Mouse (Mus musculus) heart, embryonic 11.5 days (tissue): ENCODE results near the gene Best3. TPM values are rescaled to one million over a fixed set of nuclear protein-coding genes. Genes with fewer than 3 reads are reported as not detected.
A peak's percentile ranks its signal among the peaks of the same experiment; 100 is the strongest.

Experiments used
- ATAC-seq: fragments of 200-750 bp; cut with Nextera tagmentation; replicated peaks from 2 replicates; pipeline ENCODE4 v1.8.0; 2017; ENCODE audit warnings: moderate library complexity; ENCODE audit not compliant: insufficient number of reproducible peaks, low FRiP score, low TSS enrichment
- H3K27ac ChIP-seq: fragments of 300-500 bp; sonication (generic); 2 replicates; pipeline ENCODE4 v1.5.1; 2014; ENCODE audit warnings: mild to moderate bottlenecking, low read depth, low read length
- H3K27me3 ChIP-seq: fragments of 300-500 bp; sonication (generic); 2 replicates; pipeline ENCODE4 v1.6.1; 2014; ENCODE audit warnings: mild to moderate bottlenecking, low read length, mixed read lengths; ENCODE audit not compliant: control insufficient read depth, insufficient read depth
- H3K36me3 ChIP-seq: fragments of 300-500 bp; sonication (generic); 2 replicates; pipeline ENCODE4 v1.6.1; 2014; ENCODE audit warnings: mild to moderate bottlenecking, low read length, moderate library complexity, mixed read lengths; ENCODE audit not compliant: control insufficient read depth, insufficient read depth
- H3K4me1 ChIP-seq: fragments of 300-500 bp; sonication (generic); 2 replicates; pipeline ENCODE4 v1.6.1; 2014; ENCODE audit warnings: low read length; ENCODE audit not compliant: control insufficient read depth, insufficient read depth
- H3K4me2 ChIP-seq: fragments of 300-500 bp; sonication (generic); 2 replicates; pipeline ENCODE4 v1.6.1; 2014; ENCODE audit warnings: mild to moderate bottlenecking, moderate library complexity
- H3K4me3 ChIP-seq: fragments of 300-500 bp; sonication (generic); 2 replicates; pipeline ENCODE4 v1.5.1; 2014; ENCODE audit warnings: low read depth, low read length
- H3K9ac ChIP-seq: fragments of 300-500 bp; sonication (generic); 2 replicates; pipeline ENCODE4 v1.6.1; 2014; ENCODE audit warnings: mild to moderate bottlenecking, low read depth, low read length, moderate library complexity
- H3K9me3 ChIP-seq: fragments of 300-500 bp; sonication (generic); replicated peaks from 2 replicates; pipeline ENCODE4 v1.6.1; 2016; ENCODE audit warnings: low read length; ENCODE audit not compliant: control insufficient read depth
- WGBS: fragments of 180-500 bp; shearing (Covaris S2); extraction: QIAGEN DNeasy Blood & Tissue Kit; methylation state at CpG from one replicate; pipeline ENCODE4 v1.1.7; 2014; ENCODE audit not compliant: insufficient replicate concordance; 5-methylcytosine and 5-hydroxymethylcytosine counted together
- polyA plus RNA-seq: library from polyadenylated mRNA; unstranded; fragments of >200 nt; fragmentation: Nextera tagmentation; extraction: Ambion mirVana; gene quantifications from 2 replicates; pipeline ENCODE4 v1.2.1, GENCODE M21; 2014

Best3 gene
- 0.14 and 0.18 TPM in 2 replicates for polyA plus RNA-seq

DNA sequence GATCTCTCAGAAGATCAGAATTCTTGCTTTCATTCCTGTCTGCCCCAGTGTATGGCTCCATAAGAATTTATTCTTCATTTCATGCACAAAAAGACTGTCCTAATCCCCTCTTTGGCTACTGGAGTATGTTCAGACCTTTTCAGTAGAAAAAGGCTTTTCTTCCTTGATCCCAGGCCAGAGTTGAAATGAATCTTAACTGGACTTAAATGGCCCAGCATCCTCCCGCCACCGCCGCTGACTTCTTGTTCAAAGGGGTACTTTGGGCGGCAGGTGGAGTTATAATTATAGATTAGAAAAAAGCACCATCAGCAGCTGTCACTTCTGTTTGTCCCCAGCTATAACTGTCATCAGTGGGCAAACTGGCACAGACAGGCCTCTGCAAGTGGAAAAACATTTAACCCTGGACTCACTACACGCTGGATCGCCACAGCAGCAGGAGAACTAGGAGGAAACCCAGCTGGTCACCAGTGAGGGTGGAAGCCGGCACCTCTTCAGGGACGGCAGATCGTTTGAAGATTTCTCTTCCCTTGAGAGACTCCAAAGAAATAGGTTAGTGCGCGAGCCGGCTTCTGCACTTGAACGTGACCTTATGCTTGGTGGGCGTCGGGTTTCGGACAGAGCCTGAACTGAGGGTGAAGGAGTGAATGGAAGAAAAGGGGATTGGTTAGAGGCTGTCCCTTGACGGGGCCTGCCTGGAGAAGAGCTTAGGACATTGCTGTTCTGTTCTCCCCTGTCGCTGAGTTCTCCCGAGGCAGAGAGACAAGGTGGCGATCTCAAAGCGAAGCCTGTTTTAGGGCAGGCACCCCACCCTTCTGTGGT, at the start of gene Best3:
Best3 (plus strand) TSS at position 51 of the 819 bp plus-strand sequence.
- H3K4me3 ChIP-seq: no peak within 1 kb of the TSS
- 49% methylated on average over 21 of the region's 21 CpGs for WGBS

GRCm38 (mm10) chr10:116943025-116943424, 43.1 kb upstream of the Best3 start:
- no peak for ATAC-seq

More for the DNA sequence above, at the start of gene Best3:
- H3K27ac ChIP-seq: no peak within 1 kb of the TSS
- H3K9me3 ChIP-seq: no peaks in the 10 kb centered on the region
- peaks cover 2% of the 10 kb centered on the region; the same call in 1 of the 2 replicates for H3K4me1 ChIP-seq
- H3K4me2 ChIP-seq: peak within 1 kb of the TSS; percentile 35
- ATAC-seq: no peak
- no peaks in the 10 kb centered on the region for H3K36me3 ChIP-seq
- H3K9ac ChIP-seq: peak within 1 kb of the TSS; percentile 8; the same call in 1 of the 2 replicates
- H3K27me3 ChIP-seq: no peaks in the 10 kb centered on the region

DNA sequence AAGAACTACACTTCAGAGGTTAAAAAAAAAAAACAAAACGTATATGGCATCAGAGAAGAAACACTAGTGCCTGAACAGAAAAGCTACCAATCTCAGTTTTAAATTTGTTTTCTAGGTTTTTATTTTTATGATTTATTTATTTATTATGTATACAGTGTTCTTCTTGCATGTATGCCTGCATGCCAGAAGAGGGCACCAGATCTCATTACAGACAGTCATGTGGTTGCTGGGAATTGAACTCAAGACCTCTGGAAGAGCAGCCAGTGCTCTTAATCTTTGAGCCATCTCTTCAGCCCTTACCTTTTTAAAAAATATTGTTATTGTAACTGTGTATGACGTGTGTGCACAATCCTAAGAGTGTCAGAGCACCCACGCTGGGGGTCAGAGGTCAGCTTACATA, 42.0 kb upstream of the Best3 start:
- Histone ChIP-seq H3K27ac (no peak overlapping the region), H3K4me1 (peaks cover 22% of the 10 kb centered on the region), H3K36me3 (peaks cover 9% of the 10 kb centered on the region; the same call in 1 of the 2 replicates), H3K9ac (no peak overlapping the region), H3K9me3 (0 out of 2 replicates have a peak, but pooled peaks cover 5% of the 10 kb centered on the region), H3K27me3 (no peaks in the 10 kb centered on the region), H3K4me3 (no peak overlapping the region), H3K4me2 (no peak overlapping the region)
- 85% methylated on average over 3 of the region's 3 CpGs for WGBS
- no peak for ATAC-seq

More at GRCm38 (mm10) chr10:116943025-116943424, 43.1 kb upstream of the Best3 start:
- peaks cover 18% of the 10 kb centered on the region for H3K4me1 ChIP-seq
- WGBS: 90% methylated on average over 6 of the region's 6 CpGs
- no peak overlapping the region for H3K9ac ChIP-seq
- H3K27me3 ChIP-seq: no peaks in the 10 kb centered on the region
- H3K36me3 ChIP-seq: peaks cover 13% of the 10 kb centered on the region
- no peak overlapping the region for H3K4me3 ChIP-seq
- no peak overlapping the region for H3K4me2 ChIP-seq
- H3K27ac ChIP-seq: no peak overlapping the region
- H3K9me3 ChIP-seq: 0 out of 2 replicates have a peak, but pooled peaks cover 5% of the 10 kb centered on the region

DNA sequence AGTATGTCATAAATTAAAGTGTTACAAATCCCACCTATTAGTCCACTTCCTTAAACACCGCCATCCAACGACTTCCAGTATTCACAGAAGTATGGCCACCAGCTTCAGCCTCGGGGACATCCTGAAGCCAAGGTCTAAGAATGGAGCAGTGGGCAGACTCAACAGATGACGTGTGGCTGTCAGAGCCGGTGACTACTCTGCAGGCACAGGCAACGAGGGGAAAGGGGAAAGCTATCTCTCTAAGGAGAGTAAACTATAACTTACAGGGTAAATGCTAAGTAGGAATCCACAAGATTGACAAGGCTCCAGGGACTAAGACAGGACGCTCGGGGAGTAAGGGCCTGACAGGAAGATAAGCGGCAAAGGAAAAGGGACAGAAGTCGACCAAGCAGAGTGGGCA, 41.2 kb upstream of the Best3 start:
- peak overlapping the region; percentile 46 for H3K4me2 ChIP-seq
- no peak overlapping the region for H3K4me3 ChIP-seq
- peak overlapping the region; percentile 86 for H3K27ac ChIP-seq
- 40% methylated on average over 10 of the region's 10 CpGs for whole genome bisulfite sequencing
- ATAC-seq: no peak
- H3K9me3 ChIP-seq: 0 out of 2 replicates have a peak, but pooled peaks cover 5% of the 10 kb centered on the region
- peaks cover 22% of the 10 kb centered on the region for H3K4me1 ChIP-seq
- peak overlapping the region; percentile 52 for H3K9ac ChIP-seq
- H3K27me3 ChIP-seq: no peaks in the 10 kb centered on the region
- H3K36me3 ChIP-seq: peaks cover 8% of the 10 kb centered on the region; the same call in 1 of the 2 replicates

GRCm38 (mm10) chr10:116948414-116948813, 37.7 kb upstream of the Best3 start:
- H3K4me3 ChIP-seq: peak overlapping the region; percentile 83
- H3K9ac ChIP-seq: no peak overlapping the region
- no peaks in the 10 kb centered on the region for H3K36me3 ChIP-seq
- H3K4me2 ChIP-seq: peak overlapping the region; percentile 72
- peaks cover 24% of the 10 kb centered on the region for H3K4me1 ChIP-seq
- H3K27me3 ChIP-seq: no peaks in the 10 kb centered on the region
- no peak for ATAC-seq
- no peaks in the 10 kb centered on the region for H3K9me3 ChIP-seq
- 78% methylated on average over 9 of the region's 9 CpGs for WGBS
- H3K27ac ChIP-seq: no peak overlapping the region

GRCm38 (mm10) chr10:116949111-116950008, 36.8 kb upstream of the Best3 start:
- Histone ChIP-seq H3K4me1 (peaks cover 24% of the 10 kb centered on the region), H3K9me3 (no peaks in the 10 kb centered on the region), H3K4me2 (peak overlapping the region; percentile 72), H3K27ac (peak overlapping the region; percentile 89), H3K27me3 (no peaks in the 10 kb centered on the region), H3K4me3 (peak overlapping the region; percentile 83), H3K36me3 (no peaks in the 10 kb centered on the region), H3K9ac (peak overlapping the region; percentile 78)
- 5% methylated on average over 39 of the region's 44 CpGs for WGBS
- no peak; the same call in 1 of the 2 replicates for ATAC-seq

GRCm38 (mm10) chr10:116950009-116950769, 35.9 kb upstream of the Best3 start, which contains the start of gene Rab3ip:
Rab3ip (minus strand) TSS chr10:116950769.
- H3K27me3 ChIP-seq: no peaks in the 10 kb centered on the region
- peaks cover 20% of the 10 kb centered on the region for H3K4me1 ChIP-seq
- peak within 1 kb of the TSS; percentile 89 for H3K27ac ChIP-seq
- peak within 1 kb of the TSS; percentile 83 for H3K4me3 ChIP-seq
- peak within 1 kb of the TSS; percentile 78 for H3K9ac ChIP-seq
- peak within 1 kb of the TSS; percentile 72 for H3K4me2 ChIP-seq
- under 1% methylated on average over 54 of the region's 103 CpGs for WGBS
- ATAC-seq: peak; percentile 93
- H3K9me3 ChIP-seq: no peaks in the 10 kb centered on the region
- H3K36me3 ChIP-seq: no peaks in the 10 kb centered on the region
